In genomic region chr8:92133484-92134406, GRCm38 (mm10) we compare ENCODE assay signal across 10 mouse cellular contexts.
DNase-seq lines count a peak whose midpoint lies in the region; ATAC-seq and TF ChIP-seq lines count a peak whose summit lies in the region.
"Had no signal": no experiment of that assay in that cellular context is flagged by ENCODE, and none has a peak within 500 bp of the region (broad histone marks: within the 10 kb centered on the region; RNA-seq: fewer than 3 reads in every experiment).

No protein-coding gene starts in this region.

- no peak overlapping the region for H3K27ac ChIP-seq in kidney, embryonic 14.5 days (ENCODE audit: low read depth, low read length)
- H3K27ac ChIP-seq in forebrain, postnatal 0 days (ENCODE audit: low read depth, low read length) = no peak overlapping the region; the same call in 1 of the 2 replicates
- H3K27ac ChIP-seq: embryonic facial prominence, embryonic 15.5 days; liver, embryonic 13.5 days had no signal

- no peak for TF ChIP-seq CTCF in forebrain, postnatal 0 days (IDR thresholded peaks at IDR 0.05; ENCODE audit: low read depth)

- no peaks in the 10 kb centered on the region for H3K36me3 ChIP-seq in kidney, embryonic 14.5 days (ENCODE audit: control insufficient read depth, insufficient read depth, low read length)
- H3K36me3 ChIP-seq in forebrain, postnatal 0 days (ENCODE audit: insufficient read depth) = no peaks in the 10 kb centered on the region
- H3K36me3 ChIP-seq: embryonic facial prominence, embryonic 15.5 days; liver, embryonic 13.5 days had no signal

- H3K4me2 ChIP-seq in kidney, embryonic 14.5 days (replicated peaks; ENCODE audit: low read depth, low read length) = no peak overlapping the region
- H3K4me2 ChIP-seq in forebrain, postnatal 0 days (ENCODE audit: low read depth) = no peak overlapping the region
- H3K4me2 ChIP-seq: embryonic facial prominence, embryonic 15.5 days; liver, embryonic 13.5 days had no signal

- peaks cover 12% of the 10 kb centered on the region for H3K4me1 ChIP-seq in kidney, embryonic 14.5 days (ENCODE audit: control insufficient read depth, insufficient read depth, low read length)
- H3K4me1 ChIP-seq in forebrain, postnatal 0 days (ENCODE audit: insufficient read depth) = peaks cover 4% of the 10 kb centered on the region
- H3K4me1 ChIP-seq: liver, embryonic 13.5 days had no signal

- DNase-seq in kidney, postnatal 14 days = no peak
- peak; percentile 57 for DNase-seq in forebrain, postnatal 0 days
- DNase-seq in left cerebral cortex, adult 9 months (ENCODE audit: low spot score in 2 of 2) = peak; percentile 15 to 41
- DNase-seq in right cerebral cortex, postnatal 10 days (ENCODE audit: low spot score in 2 of 2) = peak; percentile 64 to 68
- no peak for DNase-seq in adrenal gland, adult 2 months
- DNase-seq in adrenal gland, adult 18-20 months (ENCODE audit: low spot score in 2 of 2) = no peak
- DNase-seq in MN1 (ENCODE audit: low spot score) = no peak
- DNase-seq: liver, embryonic 13.5 days had no signal

- ATAC-seq in kidney, embryonic 14.5 days (ENCODE audit: low FRiP score, low TSS enrichment) = 0 out of 2 replicates have a peak, but pooled peaks have one; percentile 34
- ATAC-seq in forebrain, postnatal 0 days = peak; percentile 86

- no peak overlapping the region for H3K4me3 ChIP-seq in kidney, embryonic 14.5 days (ENCODE audit: low read length)
- no peak overlapping the region for H3K4me3 ChIP-seq in forebrain, postnatal 0 days (ENCODE audit: low read depth, low read length)
- H3K4me3 ChIP-seq: embryonic facial prominence, embryonic 15.5 days; liver, embryonic 13.5 days had no signal

- 8% methylated on average over 24 of the region's 24 CpGs for WGBS in kidney, embryonic 14.5 days
- WGBS in forebrain, postnatal 0 days = 11% methylated on average over 24 of the region's 24 CpGs

- no peak overlapping the region for H3K9ac ChIP-seq in kidney, embryonic 14.5 days (ENCODE audit: low read depth, low read length)
- H3K9ac ChIP-seq in forebrain, postnatal 0 days = no peak overlapping the region
- H3K9ac ChIP-seq: embryonic facial prominence, embryonic 15.5 days; liver, embryonic 13.5 days had no signal

- no peaks in the 10 kb centered on the region for H3K9me3 ChIP-seq in kidney, embryonic 14.5 days (ENCODE audit: control insufficient read depth, low read length)
- no peaks in the 10 kb centered on the region for H3K9me3 ChIP-seq in forebrain, postnatal 0 days (ENCODE audit: low read length)
- H3K9me3 ChIP-seq: embryonic facial prominence, embryonic 15.5 days; liver, embryonic 13.5 days had no signal

- H3K27me3 ChIP-seq in kidney, embryonic 14.5 days (ENCODE audit: control insufficient read depth, insufficient read depth, low read length) = peaks cover 29% of the 10 kb centered on the region
- H3K27me3 ChIP-seq in forebrain, postnatal 0 days (ENCODE audit: insufficient read depth, low read length) = 0 out of 2 replicates have a peak, but pooled peaks cover 3% of the 10 kb centered on the region
- H3K27me3 ChIP-seq: embryonic facial prominence, embryonic 15.5 days had no signal

Comparison
In these comparisons a context has a peak if more than half of its experiments do, and no peak if none do; other contexts are left out.
1. DNase-seq: peak in forebrain, postnatal 0 days (single experiment), left cerebral cortex, adult 9 months (2 of 2) and right cerebral cortex, postnatal 10 days (2 of 2); none in kidney, postnatal 14 days (single experiment), adrenal gland, adult 2 months (single experiment), adrenal gland, adult 18-20 months (0 of 2) and MN1 (single experiment).